Mouse (Mus musculus) midbrain, embryonic 16.5 days (tissue): ENCODE results near the gene Tpst2. TPM values are rescaled to one million over a fixed set of nuclear protein-coding genes. Genes with fewer than 3 reads are reported as not detected.
A peak's percentile ranks its signal among the peaks of the same experiment; 100 is the strongest.

Experiments used
- ATAC-seq: fragments of 200-750 bp; cut with Nextera tagmentation; 2 replicates; pipeline ENCODE4 v1.8.0; 2017; ENCODE audit warnings: moderate TSS enrichment
- H3K27ac ChIP-seq: fragments of 300-500 bp; sonication (generic); 2 replicates; pipeline ENCODE4 v1.5.1; 2014; ENCODE audit warnings: mild to moderate bottlenecking, low read length, mixed read lengths
- H3K27me3 ChIP-seq: fragments of 300-500 bp; sonication (generic); 2 replicates; pipeline ENCODE4 v1.6.1; 2014; ENCODE audit warnings: low read depth, low read length, mixed read lengths; ENCODE audit not compliant: control insufficient read depth, insufficient read depth
- H3K36me3 ChIP-seq: fragments of 300-500 bp; sonication (generic); 2 replicates; pipeline ENCODE4 v1.6.1; 2014; ENCODE audit warnings: mild to moderate bottlenecking, low read length, moderate library complexity, mixed read lengths; ENCODE audit not compliant: control insufficient read depth, insufficient read depth
- H3K4me1 ChIP-seq: fragments of 300-500 bp; sonication (generic); 2 replicates; pipeline ENCODE4 v1.6.1; 2014; ENCODE audit warnings: mild to moderate bottlenecking, low read length, mixed read lengths; ENCODE audit not compliant: control insufficient read depth, insufficient read depth
- H3K4me2 ChIP-seq: fragments of 300-500 bp; sonication (generic); 2 replicates; pipeline ENCODE4 v1.6.1; 2014; ENCODE audit warnings: mild to moderate bottlenecking, low read length, mixed read lengths
- H3K4me3 ChIP-seq: fragments of 300-500 bp; sonication (generic); 2 replicates; pipeline ENCODE4 v1.5.1; 2014; ENCODE audit warnings: low read depth, mild to moderate bottlenecking, low read length, moderate library complexity, mixed read lengths
- H3K9ac ChIP-seq: fragments of 300-500 bp; sonication (generic); 2 replicates; pipeline ENCODE4 v1.6.1; 2014; ENCODE audit warnings: low read depth, low read length, mixed read lengths
- H3K9me3 ChIP-seq: fragments of 300-500 bp; sonication (generic); replicated peaks from 2 replicates; pipeline ENCODE4 v1.6.1; 2014; ENCODE audit warnings: mild to moderate bottlenecking, low read length, mixed read lengths; ENCODE audit not compliant: control insufficient read depth, poor library complexity, severe bottlenecking
- WGBS: fragments of 180-500 bp; shearing (Covaris S2); extraction: QIAGEN DNeasy Blood & Tissue Kit; methylation state at CpG from one replicate; pipeline ENCODE4 v1.1.7; 2014; 5-methylcytosine and 5-hydroxymethylcytosine counted together
- polyA plus RNA-seq: library from polyadenylated mRNA; unstranded; fragments of >200 nt; fragmentation: Nextera tagmentation; extraction: Ambion mirVana; gene quantifications from 2 replicates; pipeline ENCODE4 v1.2.1, GENCODE M21; 2015

Tpst2 gene
- polyA plus RNA-seq, 1 experiment from 2014 or later: 34.5 TPM

- H3K4me1 ChIP-seq: peaks cover 14% of the 10 kb centered on the region
- peak; percentile 92 for ATAC-seq
- 8% methylated on average over 48 of the region's 48 CpGs for WGBS
Measured at GRCm38 (mm10) chr5:112325546-112326445, 49.3 kb downstream of the Tpst2 start, which contains the start of gene Tfip11. TSS of gene Tfip11 (plus strand) at chr5:112326358.

GRCm38 (mm10) chr5:112326446-112327009 is 50.0 kb downstream of the Tpst2 start:
- peak; percentile 70 for ATAC-seq
- Histone ChIP-seq H3K36me3 (peaks cover 27% of the 10 kb centered on the region), H3K4me2 (peak overlapping the region; percentile 71), H3K9ac (peak overlapping the region; percentile 83), H3K4me3 (peak overlapping the region; percentile 97), H3K4me1 (peaks cover 14% of the 10 kb centered on the region), H3K27ac (peak overlapping the region; percentile 89), H3K9me3 (no peaks in the 10 kb centered on the region), H3K27me3 (no peaks in the 10 kb centered on the region)
- 2% methylated on average over 32 of the region's 33 CpGs for WGBS

More at GRCm38 (mm10) chr5:112325546-112326445, 49.3 kb downstream of the Tpst2 start, which contains the start of gene Tfip11:
- H3K4me2 ChIP-seq: peak within 1 kb of the TSS; percentile 71
- H3K27ac ChIP-seq: peak within 1 kb of the TSS; percentile 89
- H3K9me3 ChIP-seq: no peaks in the 10 kb centered on the region
- no peaks in the 10 kb centered on the region for H3K27me3 ChIP-seq
- H3K9ac ChIP-seq: peak within 1 kb of the TSS; percentile 83
- peak within 1 kb of the TSS; percentile 97 for H3K4me3 ChIP-seq
- peaks cover 19% of the 10 kb centered on the region for H3K36me3 ChIP-seq

GRCm38 (mm10) chr5:112327854-112328253 is 51.4 kb downstream of the Tpst2 start:
- Histone ChIP-seq H3K4me3 (no peak overlapping the region), H3K27ac (no peak overlapping the region), H3K4me2 (no peak overlapping the region), H3K36me3 (peaks cover 36% of the 10 kb centered on the region), H3K4me1 (peaks cover 14% of the 10 kb centered on the region), H3K9ac (no peak overlapping the region), H3K9me3 (no peaks in the 10 kb centered on the region), H3K27me3 (no peaks in the 10 kb centered on the region)
- ATAC-seq: no peak
- WGBS: 94% methylated on average over 15 of the region's 15 CpGs

- H3K27ac ChIP-seq: no peak overlapping the region
- H3K9me3 ChIP-seq: no peaks in the 10 kb centered on the region
- H3K27me3 ChIP-seq: no peaks in the 10 kb centered on the region
- 95% methylated on average over 14 of the region's 14 CpGs for WGBS
- H3K4me3 ChIP-seq: no peak overlapping the region
- no peak overlapping the region for H3K9ac ChIP-seq
- H3K36me3 ChIP-seq: peaks cover 55% of the 10 kb centered on the region
- H3K4me2 ChIP-seq: no peak overlapping the region
- no peak for ATAC-seq
- peaks cover 14% of the 10 kb centered on the region for H3K4me1 ChIP-seq
Measured at GRCm38 (mm10) chr5:112329805-112330564, 53.5 kb downstream of the Tpst2 start.

- 21% methylated on average over 2 of the region's 2 CpGs for WGBS
- no peaks in the 10 kb centered on the region for H3K4me1 ChIP-seq
- ATAC-seq: no peak
Measured at GRCm38 (mm10) chr5:112335473-112335872, 59.0 kb downstream of the Tpst2 start.

GRCm38 (mm10) chr5:112337004-112337403 is 60.5 kb downstream of the Tpst2 start:
- H3K4me2 ChIP-seq: no peak overlapping the region
- H3K9me3 ChIP-seq: no peaks in the 10 kb centered on the region
- no peak overlapping the region for H3K27ac ChIP-seq
- ATAC-seq: no peak
- no peaks in the 10 kb centered on the region for H3K27me3 ChIP-seq
- 94% methylated on average over 22 of the region's 22 CpGs for WGBS
- no peak overlapping the region for H3K4me3 ChIP-seq
- peaks cover 5% of the 10 kb centered on the region for H3K4me1 ChIP-seq
- H3K9ac ChIP-seq: no peak overlapping the region
- H3K36me3 ChIP-seq: peaks cover 48% of the 10 kb centered on the region

More at GRCm38 (mm10) chr5:112335473-112335872, 59.0 kb downstream of the Tpst2 start:
- H3K27me3 ChIP-seq: no peaks in the 10 kb centered on the region
- peaks cover 63% of the 10 kb centered on the region for H3K36me3 ChIP-seq
- no peak overlapping the region for H3K9ac ChIP-seq
- H3K9me3 ChIP-seq: no peaks in the 10 kb centered on the region
- H3K4me2 ChIP-seq: no peak overlapping the region
- no peak overlapping the region for H3K4me3 ChIP-seq
- no peak overlapping the region for H3K27ac ChIP-seq

GRCm38 (mm10) chr5:112339215-112339614 is 62.7 kb downstream of the Tpst2 start:
- ATAC-seq: no peak
- H3K36me3 ChIP-seq: peaks cover 31% of the 10 kb centered on the region
- no peak overlapping the region for H3K4me2 ChIP-seq
- peaks cover 19% of the 10 kb centered on the region for H3K4me1 ChIP-seq
- WGBS: 68% methylated on average over 7 of the region's 7 CpGs
- no peak overlapping the region for H3K4me3 ChIP-seq
- H3K27ac ChIP-seq: no peak overlapping the region
- no peak overlapping the region for H3K9ac ChIP-seq
- no peaks in the 10 kb centered on the region for H3K27me3 ChIP-seq
- H3K9me3 ChIP-seq: no peaks in the 10 kb centered on the region

- Histone ChIP-seq H3K9me3 (no peaks in the 10 kb centered on the region), H3K27me3 (no peaks in the 10 kb centered on the region), H3K27ac (peak within 1 kb of the TSS; percentile 69), H3K4me1 (peaks cover 38% of the 10 kb centered on the region), H3K36me3 (peaks cover 5% of the 10 kb centered on the region), H3K4me2 (peak within 1 kb of the TSS; percentile 90), H3K9ac (peak within 1 kb of the TSS; percentile 88), H3K4me3 (peak within 1 kb of the TSS; percentile 91)
- WGBS: 2% methylated on average over 62 of the region's 64 CpGs
- ATAC-seq: peak; percentile 69
Measured at GRCm38 (mm10) chr5:112342463-112343204, 66.1 kb downstream of the Tpst2 start, which contains the start of the genes Srrd and Hps4. TSS of gene Srrd (minus strand) at chr5:112343040. TSS of gene Hps4 (plus strand) at chr5:112343083.
